Mouse (Mus musculus): ENCODE measurements at regions not wholly inside any gene's neighbourhood (a gene's known extent, or its start where the extent isn't known, plus 50 kb on each side); places are given as distances from the start of the nearest gene placed in this dataset.

DNA sequence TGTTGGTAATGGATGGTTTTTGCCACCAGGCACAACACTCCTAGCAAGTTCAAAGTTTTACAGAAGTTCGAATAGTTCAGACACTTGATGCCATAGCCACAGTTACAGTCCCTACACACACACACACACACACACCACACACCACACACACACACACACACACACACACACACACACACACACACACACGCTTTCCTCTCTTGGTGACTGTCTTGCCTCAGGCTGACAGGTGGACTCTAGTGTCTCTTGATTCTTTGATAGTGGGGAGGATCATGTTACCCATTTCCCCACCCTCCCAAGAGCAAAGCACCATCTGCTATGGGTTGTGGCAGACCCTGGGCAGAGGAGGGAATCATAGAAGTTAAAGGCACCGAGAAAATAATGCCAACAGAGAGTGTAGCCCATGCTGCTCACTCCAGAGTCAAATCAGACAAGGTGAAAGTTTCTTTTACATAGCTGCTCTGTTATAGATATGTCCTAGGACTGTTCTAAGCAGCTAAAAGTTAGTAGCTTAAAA is 75.9 kb downstream of the Klhl25 start:
- no peak for DNase-seq

DNA sequence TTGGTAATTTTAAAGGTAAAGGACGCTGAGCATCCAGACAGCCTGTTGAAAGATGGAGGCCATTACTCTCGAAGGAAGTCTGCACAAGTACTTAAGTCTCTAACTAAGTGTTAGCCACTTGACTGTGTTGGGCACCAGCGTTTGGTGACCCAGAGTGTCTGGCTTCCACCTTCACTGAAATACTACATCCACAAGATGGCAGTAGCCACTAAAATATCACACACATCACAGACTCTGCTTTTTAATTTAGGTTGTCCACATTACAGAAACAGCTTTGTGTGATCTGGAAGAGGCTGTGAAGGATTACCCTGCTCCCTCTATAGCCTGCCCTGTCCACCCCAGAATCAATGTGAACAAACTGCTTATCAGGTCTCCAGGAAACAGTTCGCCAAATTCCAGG is 79.4 kb downstream of the Klhl25 start:
- peak; percentile 27 for DNase-seq

DNA sequence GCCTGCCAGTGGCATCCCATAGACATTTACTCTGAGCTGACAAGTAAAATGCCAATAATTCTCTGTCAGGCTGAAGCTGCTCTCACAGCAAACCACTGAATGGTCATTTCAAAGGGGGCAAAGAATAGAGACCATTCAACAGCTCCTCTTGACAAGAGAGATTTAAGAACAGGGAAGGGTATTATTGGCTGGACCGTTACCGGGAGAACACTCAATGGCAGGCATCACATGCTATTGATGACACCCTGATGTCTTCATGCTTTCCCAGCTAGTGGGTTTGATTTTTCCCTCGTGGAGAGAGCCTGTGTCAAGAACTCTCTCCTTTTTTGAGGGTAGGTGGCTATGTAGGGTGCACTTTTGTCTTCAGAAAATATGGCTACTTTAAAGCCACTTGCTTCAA is 95.7 kb downstream of the Klhl25 start:
- no peak for DNase-seq

DNA sequence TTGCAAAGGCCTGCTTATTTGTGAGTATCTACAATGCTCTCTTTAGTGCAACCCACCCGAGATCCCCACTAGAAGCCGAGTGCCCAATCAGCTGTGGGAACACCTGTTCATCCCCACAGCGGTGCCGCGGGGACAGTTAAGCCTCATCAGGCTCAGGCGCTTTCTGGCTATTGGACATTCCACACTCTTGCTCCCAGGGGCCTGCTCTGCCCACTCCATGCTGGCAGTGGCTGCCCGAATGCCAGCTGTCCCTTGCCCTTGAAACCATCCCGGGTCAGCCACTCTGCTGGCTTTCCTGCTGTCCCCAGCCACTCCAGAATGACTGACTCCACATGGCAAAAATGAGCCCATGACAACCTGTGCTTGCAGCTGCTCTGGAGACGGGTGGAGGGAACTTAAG is 107.6 kb downstream of the Klhl25 start:
- DNase-seq: no peak

DNA sequence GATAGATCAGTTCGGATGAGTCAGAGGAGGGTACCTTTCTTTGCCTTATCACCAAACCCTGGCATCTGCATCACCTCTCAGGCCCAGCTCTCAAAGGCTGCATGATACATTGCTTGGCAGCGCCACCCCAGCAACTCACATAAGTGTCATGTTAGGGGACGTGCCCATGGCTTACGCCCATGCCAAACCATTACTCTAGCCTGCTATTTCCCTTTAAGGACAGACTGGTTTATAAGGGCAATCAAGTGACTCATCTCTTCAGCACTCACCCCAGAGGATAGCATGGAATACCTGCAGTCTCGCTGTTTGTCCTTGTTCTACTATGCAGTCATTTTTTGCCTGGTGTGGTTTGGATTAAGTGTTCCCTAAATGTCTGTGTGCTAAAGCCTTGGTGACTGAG is 109.3 kb downstream of the Klhl25 start:
- no peak for DNase-seq

DNA sequence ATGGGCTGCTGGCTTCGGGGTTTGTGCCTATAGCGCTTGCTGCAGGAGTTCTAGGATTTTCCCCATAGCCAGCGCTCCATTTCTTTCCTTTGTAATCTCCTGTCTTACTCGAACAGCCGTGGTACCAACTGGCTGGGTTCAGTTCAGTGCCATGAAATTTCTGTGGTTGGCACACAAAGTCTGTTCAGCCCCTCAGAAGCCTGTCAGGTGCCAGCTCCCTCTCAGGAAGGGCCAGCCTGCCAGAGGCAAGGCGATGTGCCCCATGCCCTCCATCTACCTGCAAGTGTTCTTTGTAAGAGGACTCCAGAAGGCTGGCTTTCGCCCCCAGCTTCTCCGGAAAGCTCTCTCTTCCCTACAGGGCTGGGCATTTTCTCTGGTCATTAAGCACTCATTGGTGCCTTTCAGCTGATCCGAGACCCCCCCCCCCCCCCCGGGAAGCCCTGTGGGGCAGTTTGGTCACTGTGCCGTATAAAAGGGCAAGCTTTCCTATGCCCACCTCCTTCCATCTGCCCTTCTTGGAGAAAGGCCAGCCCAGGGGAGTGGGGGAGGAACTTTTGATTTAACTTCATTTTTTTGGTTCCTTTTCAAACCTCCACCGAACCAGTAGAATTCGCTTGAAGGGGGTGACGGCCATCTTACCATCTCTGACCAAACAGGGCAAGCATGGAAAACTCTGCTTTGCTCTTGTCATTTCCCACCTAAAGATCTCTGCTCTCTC is 112.0 kb downstream of the Klhl25 start:
- no peak for DNase-seq

DNA sequence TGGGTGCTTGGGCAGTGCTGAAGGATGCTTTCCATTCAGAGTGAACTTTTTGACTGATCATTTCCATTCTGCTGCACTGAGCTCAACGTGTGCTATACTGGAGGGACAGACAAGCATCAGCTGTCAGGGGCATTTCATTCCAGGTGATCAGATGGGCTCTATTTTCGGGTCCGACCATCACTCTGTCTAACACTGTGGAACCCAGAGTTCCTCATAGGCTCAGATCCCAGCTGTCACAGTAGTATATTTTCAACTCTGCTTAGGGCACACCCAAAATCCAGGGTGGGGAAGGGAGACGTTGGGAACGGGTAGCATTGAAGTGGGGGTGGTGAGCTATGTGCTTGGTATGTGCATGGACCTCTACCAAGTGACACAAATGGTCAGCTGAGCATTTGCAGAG is 120.1 kb downstream of the Klhl25 start:
- no peak for DNase-seq

DNA sequence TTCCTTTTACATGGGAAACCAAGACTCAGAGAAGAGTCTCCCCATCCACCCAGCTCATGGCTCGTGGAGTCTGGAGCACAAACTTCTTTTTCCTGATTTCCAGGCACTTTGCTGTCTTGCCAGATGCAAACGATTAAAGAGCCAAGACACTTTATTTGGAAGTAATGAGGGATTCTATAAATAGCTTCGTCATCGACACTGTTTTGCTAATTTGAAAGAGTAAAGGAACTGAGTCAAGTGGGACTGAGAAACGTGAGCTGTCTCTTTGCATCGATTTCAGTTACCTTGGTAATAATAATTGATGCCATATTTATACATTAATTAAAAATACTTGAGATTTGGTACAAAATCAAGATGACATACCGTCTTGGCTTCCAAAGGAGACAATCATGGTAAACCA is 122.8 kb downstream of the Klhl25 start:
- no peak for DNase-seq

DNA sequence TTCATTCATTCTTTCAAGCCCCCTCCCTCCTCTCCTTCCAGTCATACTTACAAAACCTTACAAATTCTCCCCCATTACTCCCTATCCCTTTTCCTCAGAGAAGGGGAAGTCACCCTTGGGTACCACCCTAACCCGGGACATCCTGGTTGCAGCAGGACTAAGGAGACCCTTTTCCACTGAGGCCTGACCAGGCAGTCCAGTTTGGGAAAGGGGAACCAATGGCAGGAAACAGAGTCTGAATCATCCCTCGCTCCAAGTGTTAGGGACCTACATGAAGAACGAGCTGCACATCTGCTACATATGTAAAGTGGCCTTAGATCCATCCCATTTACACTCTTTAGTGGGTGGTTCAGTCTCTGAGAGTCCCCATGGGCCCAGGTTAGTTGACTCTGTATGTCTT is 123.6 kb downstream of the Klhl25 start:
- DNase-seq: no peak

DNA sequence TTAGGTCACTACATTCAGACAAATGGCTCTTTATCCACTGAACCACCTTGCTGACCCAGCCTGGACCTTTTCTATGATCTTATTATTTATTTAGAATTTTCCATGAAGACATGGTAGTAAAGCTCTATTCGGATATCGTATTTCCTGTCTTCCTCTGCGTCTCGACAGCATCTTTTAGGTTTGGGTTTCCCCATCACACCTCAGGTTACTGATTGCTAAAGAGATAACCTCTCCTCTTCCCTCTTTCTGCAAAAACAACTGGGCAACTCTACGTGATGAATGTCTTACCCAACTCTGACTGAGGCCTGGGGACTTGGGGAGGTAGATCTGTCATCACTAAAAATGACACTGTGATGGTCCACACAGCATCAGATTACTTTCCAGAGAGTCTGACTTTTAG is 133.4 kb downstream of the Klhl25 start:
- DNase-seq: no peak

DNA sequence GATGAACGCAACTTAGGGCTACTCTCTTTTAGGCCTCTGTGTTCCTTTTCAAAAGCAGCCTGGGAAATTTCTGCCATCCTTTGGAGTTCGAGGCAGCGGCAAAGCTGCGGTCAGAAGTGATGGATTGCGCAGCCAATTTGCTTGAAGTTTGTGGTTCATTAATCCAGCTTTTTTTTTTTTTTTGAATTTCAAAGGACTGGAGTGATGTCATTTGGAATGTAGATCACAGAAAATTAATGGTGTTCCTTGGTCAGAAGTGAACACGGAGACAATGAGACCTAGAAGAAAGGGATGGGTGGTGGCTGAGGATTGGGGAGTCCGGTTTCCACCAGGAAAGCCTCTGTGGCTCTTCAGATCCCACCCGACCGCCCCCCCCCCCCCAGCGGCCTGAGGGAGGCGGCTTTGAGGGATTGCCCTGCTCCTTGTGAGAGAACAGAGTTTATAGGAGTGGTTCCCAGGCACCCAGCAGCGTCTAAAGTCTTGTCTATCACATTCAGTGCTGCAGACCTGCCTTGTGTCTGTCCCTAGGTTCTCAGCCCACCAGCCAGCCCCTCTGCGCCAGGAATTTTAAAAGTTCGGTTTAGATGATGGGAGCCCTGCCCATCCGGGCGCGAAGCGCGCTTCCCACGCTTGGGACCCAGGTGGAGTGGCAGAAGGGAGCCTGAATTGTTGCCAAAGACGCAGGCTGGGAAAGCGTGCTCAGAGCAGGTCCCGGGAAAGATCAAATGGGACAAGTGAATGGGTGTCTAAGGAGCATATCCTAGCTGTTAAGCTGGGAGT is 135.1 kb downstream of the Klhl25 start:
- DNase-seq: no peak

DNA sequence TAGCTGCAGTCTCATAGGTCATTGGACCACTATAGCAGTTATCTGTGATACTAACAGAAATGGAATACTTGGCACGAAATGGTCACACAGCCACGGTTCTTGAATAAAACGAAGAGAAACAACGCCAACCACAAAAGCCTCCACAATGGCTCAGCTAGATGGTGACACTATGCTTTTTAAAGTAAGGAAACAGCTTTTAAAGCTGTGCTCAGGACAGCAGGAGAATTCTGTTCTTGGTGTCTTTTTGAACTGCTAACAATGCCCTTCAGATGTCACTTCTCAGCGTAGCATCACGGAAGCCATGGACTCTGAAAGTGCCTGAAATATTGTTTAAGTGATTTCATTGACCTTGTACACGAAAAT is 135.7 kb downstream of the Klhl25 start:
- DNase-seq: no peak

DNA sequence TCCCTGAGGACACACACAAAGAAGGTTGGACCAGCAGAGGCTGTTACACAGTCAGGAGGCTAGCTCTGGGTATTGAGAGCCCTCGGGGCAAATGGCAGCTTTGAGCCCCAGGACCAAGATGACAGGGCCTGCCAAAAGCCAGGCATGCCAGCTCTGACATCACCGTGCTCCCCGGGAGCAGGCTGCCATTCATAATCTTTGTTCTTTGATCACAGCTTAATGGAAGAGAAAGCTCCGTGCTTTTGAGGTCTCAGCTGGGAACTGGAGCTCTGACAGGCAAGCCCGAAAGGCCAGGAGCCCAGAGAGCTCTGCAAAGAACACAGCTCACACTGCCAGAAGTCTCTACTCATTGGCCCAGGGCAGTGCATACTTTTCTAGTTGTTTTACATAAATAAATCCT is 150.7 kb downstream of the Klhl25 start:
- no peak for DNase-seq

DNA sequence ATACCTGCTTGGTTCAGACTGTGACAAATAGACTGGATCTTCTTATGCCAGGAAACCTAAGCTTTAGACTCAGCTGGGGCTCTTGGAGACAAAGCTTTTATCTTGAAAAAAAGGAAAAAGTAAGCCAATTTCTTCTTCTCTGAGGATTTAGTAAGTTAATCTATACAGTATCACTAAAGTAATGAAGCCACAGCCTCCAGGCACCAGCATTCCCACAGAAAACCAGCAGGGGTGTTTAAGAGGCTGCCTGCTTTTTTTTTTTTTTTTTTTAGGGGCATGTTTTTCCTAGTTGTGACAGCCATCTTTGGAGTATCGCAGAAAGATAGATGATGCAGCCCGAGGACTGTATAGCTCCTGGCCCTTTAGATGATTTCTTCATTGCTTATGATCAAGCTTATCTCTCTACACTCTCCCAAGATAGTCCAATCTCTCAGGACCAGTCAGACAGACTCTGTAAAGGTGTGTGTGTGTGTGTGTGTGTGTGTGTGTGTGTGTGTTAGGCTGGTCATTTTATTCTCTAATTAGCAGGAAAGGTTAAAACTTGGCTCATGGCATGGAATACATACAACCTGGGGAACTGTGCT is 151.3 kb downstream of the Klhl25 start:
- DNase-seq: no peak

DNA sequence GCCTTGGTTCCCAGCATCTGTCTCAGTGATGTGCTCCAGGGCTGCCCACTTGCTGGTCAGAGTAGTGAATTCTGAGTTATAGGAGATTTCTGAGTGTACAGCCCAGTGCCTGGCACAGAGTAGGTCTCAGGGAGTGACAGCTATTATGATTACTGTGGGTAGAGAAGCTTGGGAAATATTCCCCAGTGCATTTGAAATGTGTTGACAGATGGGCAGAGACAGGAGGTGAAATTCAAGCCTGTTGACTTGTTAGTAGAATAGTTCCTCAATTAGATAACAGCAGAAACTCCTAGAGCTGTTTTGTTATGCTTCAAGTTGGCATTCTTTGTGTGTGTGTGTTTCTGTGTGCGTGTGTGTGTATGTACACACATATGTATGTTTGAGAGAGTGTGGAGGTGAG is 152.9 kb downstream of the Klhl25 start:
- no peak for DNase-seq

DNA sequence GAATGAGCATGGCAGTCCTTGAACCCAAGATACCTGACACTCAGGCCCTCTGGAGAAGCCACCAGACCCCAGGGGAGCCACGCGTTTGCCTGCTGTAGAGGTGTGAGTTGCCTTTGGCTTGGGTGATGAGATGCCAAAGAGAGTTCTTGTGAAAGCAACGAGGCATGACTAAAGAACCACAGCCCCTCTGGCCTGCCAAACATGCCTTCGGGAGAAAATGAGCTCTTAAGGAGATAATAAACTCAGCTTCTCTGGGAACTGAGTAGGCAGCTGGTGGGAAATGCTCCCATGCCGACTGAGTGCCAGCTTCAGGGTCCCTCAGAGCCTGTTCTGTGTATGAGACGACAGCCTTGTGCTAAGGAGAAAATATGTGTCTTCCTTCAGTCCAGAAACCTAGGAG is 160.1 kb downstream of the Klhl25 start:
- no peak for DNase-seq

DNA sequence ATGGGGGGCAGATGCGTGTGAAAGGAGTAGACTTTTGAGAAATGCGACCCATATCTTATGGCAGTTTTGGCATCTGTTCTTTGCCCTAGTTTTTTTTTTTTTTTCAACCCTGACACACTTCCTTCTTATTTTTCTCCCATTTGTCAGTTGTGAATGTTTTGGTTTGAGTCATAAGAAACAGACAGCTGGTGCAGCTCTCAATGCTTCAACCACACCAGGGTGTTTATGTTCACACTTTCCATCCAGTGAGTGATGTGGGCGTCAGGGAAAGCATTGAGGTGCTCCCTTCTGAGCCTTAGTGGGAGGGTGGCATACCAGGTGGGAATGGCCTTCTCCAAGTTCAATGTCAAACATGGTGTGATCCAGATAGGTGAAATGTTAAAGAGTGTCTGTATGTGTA is 181.9 kb upstream of the Agbl1 start:
- no peak for DNase-seq

DNA sequence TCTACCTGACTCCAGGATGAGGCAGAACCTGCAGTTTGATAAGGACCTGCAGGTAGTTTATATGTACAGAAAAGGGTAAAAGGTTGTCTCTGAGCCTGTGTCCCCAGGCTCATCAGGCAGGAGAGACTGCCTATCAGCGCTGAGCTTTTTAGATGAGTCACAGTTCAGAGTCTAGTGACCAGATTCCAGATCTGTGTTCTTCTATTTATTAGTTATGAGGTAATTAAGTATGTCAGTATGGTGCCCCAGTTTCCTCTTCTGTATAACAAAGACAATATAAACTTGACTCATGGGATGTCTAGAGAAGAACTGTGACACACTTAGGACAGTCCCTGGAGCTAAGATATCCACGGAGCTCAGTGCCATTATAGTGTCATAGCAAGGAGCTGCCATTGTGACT is 180.3 kb upstream of the Agbl1 start:
- DNase-seq: no peak

DNA sequence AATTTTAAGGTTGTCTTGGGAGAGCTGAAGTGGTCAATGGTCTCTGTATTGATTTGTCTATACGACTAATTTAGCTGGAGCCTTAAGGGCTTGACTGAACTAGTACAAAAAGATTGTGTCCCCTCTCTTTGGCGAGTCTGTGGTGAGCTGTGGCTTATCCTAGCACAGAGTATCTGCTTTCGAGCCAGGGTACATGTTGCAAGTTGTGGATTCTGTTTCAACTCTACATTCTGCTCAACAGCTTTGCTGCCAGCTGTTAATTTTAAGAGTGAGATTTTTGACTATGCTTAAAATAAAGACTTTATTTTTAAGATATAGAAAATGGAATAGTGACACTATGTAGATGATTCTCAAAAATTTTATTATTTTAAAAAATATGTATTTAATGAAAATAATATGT is 175.8 kb upstream of the Agbl1 start:
- no peak for DNase-seq

DNA sequence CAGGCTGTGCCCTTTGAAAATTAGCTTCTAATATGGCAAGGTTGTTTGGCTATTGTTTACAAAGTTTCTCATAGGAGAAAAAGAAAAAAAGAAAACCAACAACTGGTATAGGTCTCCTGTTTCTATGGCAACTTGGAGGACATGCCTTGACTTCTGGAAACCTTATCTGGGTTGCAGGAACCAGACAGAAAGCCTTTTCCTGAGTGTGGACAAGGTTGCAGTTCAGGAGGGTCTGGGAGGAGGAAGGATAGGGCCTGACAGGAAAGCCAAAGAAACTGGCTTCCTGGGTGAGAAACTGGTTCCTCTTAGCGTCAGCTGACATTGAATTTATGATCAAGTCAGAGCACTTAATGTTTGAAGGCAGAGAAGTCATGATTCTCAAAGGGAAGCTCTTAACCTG is 130.5 kb upstream of the Agbl1 start:
- no peak for DNase-seq

DNA sequence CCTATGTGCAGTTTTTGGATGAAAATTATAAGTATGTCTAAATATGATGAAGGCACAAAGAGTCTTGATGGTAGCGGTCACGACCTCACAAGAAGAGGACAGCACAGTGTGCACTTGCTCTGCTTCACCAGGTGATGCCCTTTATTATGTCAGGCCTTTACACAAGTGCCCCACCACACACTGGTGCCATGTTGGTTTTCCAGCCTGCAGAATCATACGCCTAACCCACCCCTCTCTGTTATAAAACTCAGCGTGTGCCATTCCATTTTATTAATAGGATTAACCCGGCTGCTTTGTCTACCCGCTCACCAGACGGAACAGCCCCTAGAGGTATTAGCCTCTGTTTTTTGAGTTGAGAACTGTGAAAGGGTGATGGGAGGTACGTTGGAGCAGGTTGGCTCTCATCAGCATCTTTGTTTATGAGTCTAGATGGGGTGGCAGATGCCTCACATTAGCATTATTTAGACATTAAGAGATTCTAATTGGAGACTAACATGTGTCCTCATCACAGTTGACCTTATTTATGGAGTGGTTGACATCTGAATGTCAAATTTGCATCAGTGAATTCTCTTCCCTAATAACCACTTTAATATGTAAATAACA is 108.3 kb upstream of the Agbl1 start:
- no peak for DNase-seq

DNA sequence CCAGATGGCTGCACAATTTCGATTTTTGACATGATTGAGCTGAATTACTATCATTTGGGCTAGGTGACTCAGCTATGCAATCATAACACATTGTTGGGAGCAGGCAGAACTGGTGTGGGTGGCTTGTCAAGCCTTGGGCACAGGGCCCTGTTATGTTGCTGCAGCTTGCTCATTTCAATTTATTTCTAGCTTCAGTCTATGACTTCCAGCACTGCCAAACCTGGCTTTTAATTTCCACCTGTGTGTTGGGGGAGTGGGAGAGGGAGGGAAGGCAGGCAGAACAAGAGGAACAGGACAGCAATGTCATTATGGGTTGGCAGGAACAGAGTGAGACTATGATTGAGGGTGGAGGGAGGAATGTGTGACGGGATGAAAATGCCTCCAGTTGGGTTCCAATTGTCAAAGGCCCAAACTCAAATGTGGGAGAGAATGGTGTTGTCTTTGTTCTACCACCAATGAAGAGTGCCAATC is 102.0 kb upstream of the Agbl1 start:
- no peak for DNase-seq

DNA sequence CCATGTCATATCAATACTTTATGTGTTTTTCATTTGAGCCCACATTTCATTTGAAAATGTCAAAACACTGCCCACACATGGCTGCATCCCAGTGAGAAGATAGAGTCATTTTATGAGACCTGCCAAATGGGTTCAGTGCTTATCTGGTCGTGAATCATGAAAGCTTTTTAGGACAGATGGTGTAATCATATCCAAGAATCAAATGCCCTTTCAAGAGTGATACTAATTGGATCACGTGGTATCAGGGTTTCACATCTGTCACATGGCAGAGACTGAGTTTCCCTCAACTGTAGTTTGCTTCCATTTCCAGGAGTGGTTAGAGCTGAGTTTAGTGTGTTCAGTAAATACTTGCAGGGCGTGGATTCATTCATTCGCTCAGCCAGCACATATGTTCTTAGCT is 87.2 kb upstream of the Agbl1 start:
- no peak for DNase-seq

DNA sequence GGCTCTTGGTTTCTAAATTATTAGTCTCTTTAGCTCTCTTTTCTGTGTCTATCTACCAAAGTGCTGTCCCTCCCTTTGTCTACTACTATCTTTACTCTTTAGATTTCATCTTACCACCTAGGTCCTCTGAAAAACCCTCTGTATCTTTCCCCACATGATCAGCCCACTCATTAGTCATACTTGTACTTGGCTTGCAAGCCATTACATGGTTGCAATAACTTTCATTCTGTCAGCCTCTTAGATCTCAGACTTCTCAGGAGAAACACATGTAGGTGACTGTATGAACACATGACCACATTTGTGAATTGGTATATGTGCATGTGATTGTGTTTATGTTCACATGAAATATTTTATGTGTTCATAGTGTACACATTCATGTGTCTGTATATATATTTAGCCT is 83.3 kb upstream of the Agbl1 start:
- no peak for DNase-seq
